Mouse (Mus musculus) left cerebral cortex, postnatal 36 days (tissue): ENCODE measurements around the gene Mylk. TPM values are rescaled to one million over a fixed set of nuclear protein-coding genes. Genes with fewer than 3 reads are reported as not detected.

ENCODE experiments used
- DNase-seq, 2 experiments: peaks; one replicate each; pipeline ENCODE4 v3.0.0; 2021 to 2022; ENCODE audit warnings: low spot score in 2 of 2, mixed read lengths in 1 of 2
- intact Hi-C: fragments of 180-260 bp; cut with DNase I; formaldehyde crosslinking; loops from one replicate; pipeline ENCODE4 v1.15.1; 2025
- total RNA-seq, 2 experiments: library from RNA; stranded (reverse); gene quantifications; 2 replicates each; pipeline ENCODE4 v1.2.3; 2021

Gene Mylk
- total RNA-seq, 2 experiments from 2014 or later, result 13.7 to 19.1 TPM

- intact Hi-C loops, result no loop called here
- no peak for DNase-seq
Observed at GRCm38 (mm10) chr16:34899071-34899808, 154.2 kb downstream of the Mylk start.

DNA sequence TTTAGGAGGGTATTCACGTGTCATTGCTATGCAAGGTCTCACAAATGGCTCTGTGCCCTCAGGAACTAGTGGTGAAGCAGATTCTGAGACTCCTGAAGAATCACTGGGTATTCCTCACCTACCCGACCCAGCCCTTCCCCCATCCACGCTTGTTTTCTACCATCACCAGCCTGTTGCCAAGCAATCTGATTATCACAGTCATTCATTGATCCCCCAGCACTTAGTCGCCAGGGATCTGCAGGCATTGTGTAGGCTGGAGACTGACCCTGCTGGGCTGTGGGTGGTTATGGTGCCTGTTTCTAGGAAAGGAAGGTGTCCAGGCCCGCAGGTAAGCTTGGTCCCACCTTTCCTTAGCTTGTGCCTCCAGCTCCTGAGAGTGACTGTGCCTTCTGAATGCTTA, 155.0 kb downstream of the Mylk start:
- no peak for DNase-seq
- intact Hi-C loops, result no loop called here

DNA sequence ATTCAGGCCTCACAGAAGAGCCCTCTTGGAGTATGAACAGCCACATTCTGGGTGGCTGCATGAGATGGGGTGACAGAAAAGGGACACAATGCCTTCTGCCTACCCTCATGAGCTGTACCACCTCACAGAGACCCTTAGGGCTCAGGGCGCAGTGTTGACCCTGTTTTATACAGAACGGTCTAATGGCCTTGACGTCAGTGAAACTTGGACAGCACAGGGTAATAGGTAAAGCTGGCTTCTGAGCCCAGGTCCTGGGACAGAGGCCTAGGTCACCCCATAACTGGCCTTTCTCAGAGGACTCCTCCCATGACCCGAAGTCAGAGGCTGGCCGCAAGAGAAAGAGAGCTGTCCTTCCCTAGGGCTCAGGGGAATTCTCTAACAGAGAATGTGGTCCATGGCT, 155.5 kb downstream of the Mylk start:
- intact Hi-C loops, result no loop called here
- DNase-seq, result no peak

- intact Hi-C loops, result no loop called here
- no peak for DNase-seq
Observed at GRCm38 (mm10) chr16:34901031-34901430, 156.0 kb downstream of the Mylk start.

- no peak for DNase-seq
Observed at GRCm38 (mm10) chr16:34901611-34902293, 156.7 kb downstream of the Mylk start.

DNA sequence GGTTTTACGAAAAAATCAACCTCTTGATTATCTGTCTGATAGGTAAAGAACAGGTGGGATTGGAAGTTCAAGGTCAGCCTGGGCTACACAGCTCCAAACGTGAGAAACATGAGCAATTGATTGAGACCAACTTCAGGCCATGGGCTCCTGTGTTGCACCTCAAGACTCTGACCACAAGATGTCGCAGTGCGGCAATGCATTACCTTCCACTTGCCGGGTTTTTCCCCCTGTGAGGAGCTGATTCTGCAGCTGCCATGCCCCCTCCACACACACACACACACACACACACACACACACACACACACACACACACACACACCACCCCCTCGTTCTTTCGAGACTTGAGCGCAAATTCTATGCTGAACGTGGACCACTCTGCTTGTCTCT, 157.3 kb downstream of the Mylk start:
- peak; percentile 59 to 69 for DNase-seq
- intact Hi-C loops, result loop anchor here (2.0 kb wide), 1 partner anchor 65 kb away; no protein-coding TSS in a partner anchor

More at GRCm38 (mm10) chr16:34901611-34902293, 156.7 kb downstream of the Mylk start:
- intact Hi-C loops, result loop anchor here (2.0 kb wide), 1 partner anchor 65 kb away; no protein-coding TSS in a partner anchor

- no peak for DNase-seq
- intact Hi-C loops, result loop anchor here (2.0 kb wide), 1 partner anchor 64 kb away; no protein-coding TSS in a partner anchor
Observed at GRCm38 (mm10) chr16:34902761-34903160, 157.8 kb downstream of the Mylk start.

- no peak for DNase-seq
- intact Hi-C loops, result no loop called here
Observed at GRCm38 (mm10) chr16:34904876-34905275, 159.9 kb downstream of the Mylk start.

GRCm38 (mm10) chr16:34909437-34909836, 164.4 kb downstream of the Mylk start:
- no peak for DNase-seq
- intact Hi-C loops, result no loop called here

DNA sequence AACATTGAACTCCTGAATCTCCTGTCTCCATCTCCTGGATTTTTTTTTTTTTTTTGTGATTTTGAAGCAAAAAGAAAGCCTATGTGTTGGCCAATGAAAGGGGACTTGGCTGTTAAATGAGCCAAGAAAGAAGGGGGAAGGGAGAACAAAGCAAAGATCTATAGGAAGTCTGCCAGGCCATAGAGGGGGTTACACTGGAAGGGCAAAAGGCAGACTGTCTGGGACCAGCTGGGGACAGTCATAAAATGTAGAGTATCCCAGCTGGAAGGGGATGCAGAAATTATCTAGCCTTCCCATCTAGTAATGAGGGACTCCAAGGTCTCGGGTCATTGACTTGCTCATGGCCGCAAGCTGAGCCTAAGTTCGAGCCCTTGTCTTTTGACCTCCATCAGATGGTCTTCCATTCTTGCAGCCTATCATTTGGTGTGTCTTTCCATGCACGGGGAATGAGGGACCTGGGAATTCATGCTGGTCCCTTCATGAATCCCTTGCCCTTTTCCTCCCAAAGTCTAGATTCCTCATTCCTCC, 172.4 kb downstream of the Mylk start:
- DNase-seq, result no peak
- intact Hi-C loops, result no loop called here

DNA sequence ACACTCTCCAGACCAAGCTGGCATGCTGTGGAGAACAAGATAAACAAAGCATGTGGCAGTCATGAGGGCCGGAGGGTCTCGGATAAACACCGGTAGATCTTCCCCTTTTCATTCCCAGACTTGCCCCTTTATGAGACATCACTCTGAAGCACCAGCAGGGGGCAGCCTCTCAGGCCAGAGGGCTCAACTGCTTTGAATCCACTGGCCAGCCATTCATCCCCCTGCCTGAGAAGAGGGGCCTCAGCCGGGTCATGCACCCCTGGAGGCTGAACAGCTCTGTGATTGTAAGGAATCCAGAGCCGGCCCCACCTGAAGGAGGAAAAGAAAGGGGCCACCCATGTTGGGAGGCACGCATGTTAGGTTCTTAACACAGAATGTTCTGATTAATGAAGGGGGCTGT, 175.2 kb downstream of the Mylk start:
- no peak for DNase-seq
- intact Hi-C loops, result loop anchor here (5.0 kb wide), 1 partner anchor 47 kb away; no protein-coding TSS in a partner anchor

DNA sequence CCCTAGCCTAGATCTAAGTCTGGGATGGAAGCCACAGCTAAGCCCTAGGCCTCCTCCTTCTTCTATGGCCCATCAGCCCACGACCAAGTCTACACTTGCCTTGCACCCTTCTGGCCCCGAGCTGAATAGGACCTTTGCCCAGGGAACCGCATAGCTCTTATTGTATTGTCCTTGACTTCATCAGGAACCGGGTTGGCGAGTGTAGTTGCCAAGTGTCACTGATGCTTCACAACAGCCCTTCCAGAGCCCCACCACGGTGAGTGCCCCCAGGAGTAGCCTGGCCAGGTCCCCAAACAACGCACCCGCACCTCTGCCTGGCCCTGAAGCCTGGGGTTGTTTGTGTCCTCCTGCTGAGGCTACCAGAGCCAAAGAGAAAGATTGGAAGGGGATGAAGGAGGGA, 175.9 kb downstream of the Mylk start:
- DNase-seq, result no peak
- intact Hi-C loops, result loop anchor here (5.0 kb wide), 1 partner anchor 46 kb away; no protein-coding TSS in a partner anchor

- no peak for DNase-seq
- intact Hi-C loops, result loop anchor here (5.0 kb wide), 1 partner anchor 46 kb away; no protein-coding TSS in a partner anchor
Observed at GRCm38 (mm10) chr16:34921319-34921718, 176.3 kb downstream of the Mylk start.

DNA sequence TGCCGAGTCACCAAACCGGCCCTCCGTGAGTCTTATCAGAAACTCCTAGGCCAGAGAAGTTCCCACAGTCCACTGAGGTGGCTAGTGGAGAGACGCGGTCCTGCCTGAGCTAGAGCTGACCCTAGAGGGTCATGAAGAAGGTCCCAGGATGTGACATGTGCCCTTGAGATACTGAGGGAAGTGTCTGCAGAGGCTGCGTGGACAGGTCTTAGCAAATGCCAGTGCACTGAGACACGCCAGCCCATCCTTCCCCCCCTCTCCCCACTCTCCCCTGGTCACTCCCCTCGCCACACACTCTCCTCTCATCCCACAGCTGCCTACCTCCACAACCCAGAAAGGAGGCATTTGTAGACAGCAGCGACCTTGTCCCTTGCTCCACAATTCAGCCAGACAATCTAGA, 178.6 kb downstream of the Mylk start:
- DNase-seq, result no peak
- intact Hi-C loops, result loop anchor here (5.0 kb wide), 1 partner anchor 44 kb away; no protein-coding TSS in a partner anchor

DNA sequence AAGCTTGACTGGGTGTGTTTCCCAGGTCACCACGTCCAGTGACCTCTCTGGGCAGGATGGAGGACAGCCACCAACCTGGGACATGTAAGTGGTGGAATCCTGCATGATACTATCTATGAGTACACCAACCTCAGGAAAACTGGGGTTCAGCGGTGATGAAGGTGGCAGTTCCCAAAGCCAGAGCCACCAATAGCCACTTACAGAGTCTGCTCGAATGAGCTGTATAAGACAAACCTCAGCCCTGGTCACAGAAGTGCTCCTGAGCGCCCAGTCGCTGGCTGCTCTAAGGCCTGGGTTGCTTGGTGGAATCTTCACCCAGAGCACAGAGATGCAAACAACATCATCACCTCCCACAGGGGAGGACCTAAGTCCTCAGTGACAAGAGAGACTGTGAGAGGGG, 179.3 kb downstream of the Mylk start:
- DNase-seq, result no peak
- intact Hi-C loops, result loop anchor here (5.0 kb wide), 1 partner anchor 43 kb away; no protein-coding TSS in a partner anchor

GRCm38 (mm10) chr16:34924937-34925618, 180.1 kb downstream of the Mylk start:
- peak in 1 of 2 experiments; percentile 16 for DNase-seq

DNA sequence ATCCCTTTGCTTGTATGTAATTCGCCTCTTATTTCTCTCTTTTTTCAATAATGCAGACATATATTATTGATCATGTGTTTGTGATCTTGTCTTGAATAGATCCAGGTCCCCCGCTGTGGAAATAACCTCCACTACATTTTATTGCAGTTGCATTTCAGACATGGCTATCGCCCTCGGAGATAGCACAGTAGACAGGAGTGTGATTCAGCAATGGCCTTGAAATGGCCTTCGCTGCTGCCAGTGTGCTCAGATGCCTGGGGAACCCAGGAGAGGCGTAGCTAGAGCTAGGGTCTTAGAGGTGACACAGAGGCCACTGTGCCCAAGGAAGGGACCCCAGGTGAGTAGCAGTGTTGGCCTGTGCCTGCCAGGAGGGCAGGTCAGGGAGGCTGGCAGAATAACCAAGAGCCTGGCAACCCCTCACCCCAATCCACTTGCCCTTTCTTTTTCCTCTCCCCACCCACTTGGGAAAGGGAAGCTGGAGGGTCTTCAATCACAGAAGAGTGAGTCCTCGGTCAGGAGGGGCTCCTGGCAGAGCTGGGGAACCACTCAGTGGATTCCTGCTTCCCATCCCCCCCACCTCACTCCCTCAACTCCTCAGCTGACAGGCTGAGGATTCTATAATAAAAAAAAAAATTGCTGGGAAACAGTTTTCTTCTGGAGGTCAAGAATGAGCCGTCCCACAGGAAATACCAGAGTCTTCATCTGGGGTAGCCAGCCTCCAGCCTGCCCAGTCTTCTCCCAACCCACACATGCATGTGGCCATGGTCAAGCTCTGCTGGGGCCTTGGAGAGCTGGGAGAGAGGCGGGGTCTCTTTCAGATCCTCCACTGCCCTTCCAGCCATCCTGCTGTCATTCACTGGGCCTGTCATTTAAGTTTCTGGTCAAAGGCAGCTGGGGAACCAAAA, 181.8 kb downstream of the Mylk start:
- intact Hi-C loops, result no loop called here

More at GRCm38 (mm10) chr16:34924937-34925618, 180.1 kb downstream of the Mylk start:
- intact Hi-C loops, result loop anchor here (5.0 kb wide), 1 partner anchor 42 kb away; no protein-coding TSS in a partner anchor

DNA sequence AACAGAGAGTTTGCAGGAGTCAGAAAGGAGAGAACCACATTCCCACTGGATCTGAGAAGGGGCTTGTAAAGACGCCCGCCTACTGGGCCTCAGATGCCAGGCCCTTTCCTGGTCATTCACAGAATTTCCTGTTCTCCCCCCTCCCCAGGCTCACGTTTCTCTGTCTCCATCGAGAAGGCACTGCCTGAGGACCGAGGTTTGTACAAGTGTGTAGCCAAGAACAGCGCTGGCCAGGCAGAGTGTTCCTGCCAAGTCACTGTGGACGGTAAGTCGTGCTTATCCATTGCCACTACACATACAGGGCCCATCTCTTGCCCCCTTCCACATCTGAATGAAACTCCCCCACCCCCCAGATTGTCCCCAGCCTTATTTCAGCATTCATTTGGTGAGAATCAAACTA, 184.7 kb downstream of the Mylk start:
- intact Hi-C loops, result no loop called here
- DNase-seq, result no peak

More for the DNA sequence above, 181.8 kb downstream of the Mylk start:
- DNase-seq, result no peak

DNA sequence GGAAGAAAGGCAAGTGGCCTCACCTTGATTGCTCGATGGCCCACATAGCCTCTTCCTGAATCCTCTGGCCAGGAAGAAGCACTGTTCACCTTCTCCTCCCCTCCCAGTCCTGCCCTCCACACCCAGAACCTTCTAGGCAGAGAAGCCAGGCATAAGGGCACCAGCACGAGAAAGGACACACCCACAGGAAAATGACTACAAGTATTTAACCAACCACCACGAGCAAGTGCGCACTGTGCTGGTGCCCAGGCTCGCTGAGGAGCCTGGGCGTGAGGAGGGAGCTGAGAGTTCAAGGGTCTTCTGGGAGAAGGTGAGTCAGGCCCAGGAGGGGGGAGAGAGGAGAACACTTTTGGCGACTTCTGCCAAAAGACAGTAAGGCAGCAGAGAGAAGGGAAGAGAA, 185.1 kb downstream of the Mylk start:
- no peak for DNase-seq
- intact Hi-C loops, result no loop called here
